In genomic region chr17:80887749-80888119, GRCm38 (mm10) we compare ENCODE assay signal across 9 mouse cellular contexts. TPM values are rescaled to one million over a fixed set of nuclear protein-coding genes. Genes with fewer than 3 reads are reported as not detected.
DNase-seq lines count a peak whose midpoint lies in the region; ATAC-seq and TF ChIP-seq lines count a peak whose summit lies in the region.
"Had no signal": no experiment of that assay in that cellular context is flagged by ENCODE, and none has a peak within 500 bp of the region (broad histone marks: within the 10 kb centered on the region; RNA-seq: fewer than 3 reads in every experiment).

No protein-coding gene starts in this region.

- no peak overlapping the region for H3K4me3 ChIP-seq in forebrain, postnatal 0 days (ENCODE audit: low read depth, low read length)
- no peak overlapping the region for H3K4me3 ChIP-seq in hindbrain, embryonic 13.5 days
- no peak overlapping the region for H3K4me3 ChIP-seq in neural tube, embryonic 12.5 days

- H3K27me3 ChIP-seq in forebrain, postnatal 0 days (ENCODE audit: insufficient read depth, low read length) = no peaks in the 10 kb centered on the region
- no peaks in the 10 kb centered on the region for H3K27me3 ChIP-seq in hindbrain, embryonic 13.5 days
- no peaks in the 10 kb centered on the region for H3K27me3 ChIP-seq in neural tube, embryonic 12.5 days (replicated peaks)

- TF ChIP-seq CTCF in forebrain, postnatal 0 days (IDR thresholded peaks at IDR 0.05; ENCODE audit: low read depth) = no peak

- H3K9me3 ChIP-seq in forebrain, postnatal 0 days (ENCODE audit: low read length) = no peaks in the 10 kb centered on the region
- H3K9me3 ChIP-seq in hindbrain, embryonic 13.5 days = no peaks in the 10 kb centered on the region
- H3K9me3 ChIP-seq in neural tube, embryonic 12.5 days = no peaks in the 10 kb centered on the region

- H3K9ac ChIP-seq in forebrain, postnatal 0 days = no peak overlapping the region
- no peak overlapping the region for H3K9ac ChIP-seq in hindbrain, embryonic 13.5 days
- H3K9ac ChIP-seq in neural tube, embryonic 12.5 days = no peak overlapping the region

- WGBS in forebrain, postnatal 0 days = 6% methylated on average over 8 of the region's 8 CpGs
- 15% methylated on average over 8 of the region's 8 CpGs for WGBS in hindbrain, embryonic 13.5 days
- 15% methylated on average over 8 of the region's 8 CpGs for WGBS in neural tube, embryonic 12.5 days

- no peaks in the 10 kb centered on the region for H3K36me3 ChIP-seq in forebrain, postnatal 0 days (ENCODE audit: insufficient read depth)
- no peaks in the 10 kb centered on the region for H3K36me3 ChIP-seq in hindbrain, embryonic 13.5 days
- no peaks in the 10 kb centered on the region for H3K36me3 ChIP-seq in neural tube, embryonic 12.5 days

- no peak; the same call in none of the 2 replicates for ATAC-seq in forebrain, postnatal 0 days
- no peak for ATAC-seq in hindbrain, embryonic 13.5 days (ENCODE audit: low FRiP score)
- ATAC-seq in neural tube, embryonic 12.5 days (ENCODE audit: low FRiP score, low read depth) = no peak
- no peak for ATAC-seq in erythroblast, adult 5-6 weeks (replicated peaks; ENCODE audit: low FRiP score, poor library complexity, severe bottlenecking)
- ATAC-seq in erythroid progenitor cell, adult 5-6 weeks (replicated peaks; ENCODE audit: low FRiP score, poor library complexity, severe bottlenecking) = no peak

- peaks cover 13% of the 10 kb centered on the region for H3K4me1 ChIP-seq in forebrain, postnatal 0 days (ENCODE audit: insufficient read depth)
- peaks cover 24% of the 10 kb centered on the region for H3K4me1 ChIP-seq in hindbrain, embryonic 13.5 days (replicated peaks)
- H3K4me1 ChIP-seq in neural tube, embryonic 12.5 days = peaks cover 13% of the 10 kb centered on the region

- DNase-seq in heart, adult 11 months = peak; percentile 93
- DNase-seq in heart, postnatal 25 days (ENCODE audit: low spot score) = no peak
- no peak for DNase-seq in forebrain, postnatal 0 days
- no peak for DNase-seq in Muller cell, postnatal 12 days (ENCODE audit: inconsistent ontology term)

- H3K27ac ChIP-seq in forebrain, postnatal 0 days (ENCODE audit: low read depth, low read length) = peak overlapping the region; percentile 46; the same call in 1 of the 2 replicates
- H3K27ac ChIP-seq in hindbrain, embryonic 13.5 days = peak overlapping the region; percentile 83
- peak overlapping the region; percentile 29; the same call in 1 of the 2 replicates for H3K27ac ChIP-seq in neural tube, embryonic 12.5 days
- H3K27ac ChIP-seq: macrophage had no signal

- H3K4me2 ChIP-seq in forebrain, postnatal 0 days (ENCODE audit: low read depth) = peak overlapping the region; percentile 4; the same call in 1 of the 2 replicates
- peak overlapping the region; percentile 31 for H3K4me2 ChIP-seq in hindbrain, embryonic 13.5 days
- H3K4me2 ChIP-seq in neural tube, embryonic 12.5 days (replicated peaks) = peak overlapping the region; percentile 45

- intact Hi-C loops in heart, postnatal 25 days (cut with DNase I) = no loop called here

RNA-seq across cellular contexts. Expression of gene Tmem178, which starts 56.7 kb away (rescaled TPM):
- under 1 TPM; 0.34 to 0.45 TPM for total RNA-seq in heart, postnatal 25 days (2021)
- 33.3 and 35.2 TPM in 2 replicates for total RNA-seq in forebrain, postnatal 0 days (2014; rRNA removed)
- 34.0 and 34.6 TPM in 2 replicates for polyA plus RNA-seq in forebrain, postnatal 0 days (2015; fragmentation: Nextera tagmentation; extraction: Ambion mirVana)
- 31.8 and 35.4 TPM in 2 replicates for polyA plus RNA-seq in hindbrain, embryonic 13.5 days (2015; fragmentation: Nextera tagmentation; extraction: Ambion mirVana)
- polyA plus RNA-seq in neural tube, embryonic 12.5 days (2016; fragmentation: Nextera tagmentation; extraction: Ambion mirVana) = 30.7 and 32.0 TPM in 2 replicates
- total RNA-seq in erythroblast, adult 5-6 weeks (2015; ENCODE audit: low replicate concordance) = not detected in 2 replicates
- total RNA-seq in erythroblast, adult 5-6 weeks (2017; ENCODE audit: low replicate concordance) = not detected in 2 replicates
- not detected in 2 replicates for total RNA-seq in erythroid progenitor cell, adult 5-6 weeks (2015; ENCODE audit: low replicate concordance)
- total RNA-seq in erythroid progenitor cell, adult 5-6 weeks (2017; ENCODE audit: low replicate concordance) = not detected in 2 replicates

Comparison
In these comparisons a context has a peak if more than half of its experiments do, and no peak if none do; other contexts are left out.
1. H3K27ac ChIP-seq: peak in every context shown above with its lines; median percentile 83 in hindbrain, embryonic 13.5 days; 46 in forebrain, postnatal 0 days; 29 in neural tube, embryonic 12.5 days.
2. RNA of gene Tmem178, which starts 56.7 kb away (total RNA-seq): 33.3 to 35.2 TPM in forebrain, postnatal 0 days; 0.34 to 0.45 TPM in heart, postnatal 25 days, not detected in erythroblast, adult 5-6 weeks and not detected in erythroid progenitor cell, adult 5-6 weeks; every median in the first group is over 10 times any median in the second.
3. Peak in every context shown above with its lines, with median percentiles within 50 percentile points of each other: H3K4me2 ChIP-seq.